ENCODE assay signal across 9 mouse cellular contexts in the genomic region with DNA sequence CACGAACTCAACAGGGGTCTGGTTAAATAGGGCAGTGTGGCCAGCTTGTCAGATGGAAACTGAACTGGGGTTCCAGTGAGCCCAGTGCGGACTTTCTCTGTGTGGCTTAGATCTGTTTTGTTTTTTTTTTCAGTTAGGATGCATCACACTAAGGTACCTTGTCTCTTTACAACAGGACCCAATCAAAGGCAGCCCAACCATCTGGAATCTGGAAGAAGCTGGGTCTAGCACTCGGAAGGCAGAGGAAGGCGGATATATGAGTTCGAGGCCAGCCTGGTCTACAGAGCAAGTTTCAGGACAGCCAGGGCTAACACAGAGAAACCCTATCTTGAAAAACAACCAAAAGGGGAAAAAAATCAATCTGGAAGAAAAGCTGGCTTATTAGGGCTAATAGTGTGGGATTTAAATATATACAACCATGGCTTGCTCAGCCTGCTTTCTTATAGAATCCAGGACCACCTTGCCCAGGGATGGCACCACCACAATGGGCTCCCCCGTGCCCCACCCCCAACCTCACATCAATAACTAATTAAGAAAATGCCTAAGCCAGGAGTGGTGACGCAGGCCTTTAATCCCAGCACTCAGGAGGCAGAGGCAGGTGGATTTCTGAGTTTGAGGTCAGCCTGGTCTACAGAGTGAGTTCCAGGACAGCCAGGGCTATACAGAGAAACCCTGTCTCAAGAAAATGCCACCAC. TPM values are rescaled to one million over a fixed set of nuclear protein-coding genes. Genes with fewer than 3 reads are reported as not detected.
A peak's percentile ranks its signal among the peaks of the same experiment; 100 is the strongest.
DNase-seq lines count a peak whose midpoint lies in the region; ATAC-seq and TF ChIP-seq lines count a peak whose summit lies in the region.
"Had no signal": no experiment of that assay in that cellular context is flagged by ENCODE, and none has a peak within 500 bp of the region (broad histone marks: within the 10 kb centered on the region; RNA-seq: fewer than 3 reads in every experiment).

No protein-coding gene starts in this region.

- no peak for TF ChIP-seq CTCF in heart, postnatal 0 days (IDR thresholded peaks at IDR 0.05; ENCODE audit: low read depth)

- H3K4me1 ChIP-seq in ES-E14 (ENCODE audit: control insufficient read depth in 2 of 2, insufficient read depth in 2 of 2, low read length in 2 of 2, poor library complexity in 1 of 2) = peaks cover 0 to 12% of the 10 kb centered on the region in 2 experiments; a peak in 2 of 4 replicates
- H3K4me1 ChIP-seq in heart, postnatal 0 days (ENCODE audit: control insufficient read depth, insufficient read depth) = peaks cover 10% of the 10 kb centered on the region

- no peak for TF ChIP-seq EP300 in heart, postnatal 0 days (IDR thresholded peaks at IDR 0.05; ENCODE audit: low read depth)

- peak overlapping the region; percentile 58 for H3K4me2 ChIP-seq in heart, postnatal 0 days (ENCODE audit: low read depth, low read length)

- ATAC-seq in heart, postnatal 0 days (ENCODE audit: insufficient read depth, low read depth) = no peak

- no peaks in the 10 kb centered on the region for H3K27me3 ChIP-seq in heart, postnatal 0 days (ENCODE audit: control insufficient read depth, insufficient read depth, low read length)

- H3K79me2 ChIP-seq in macrophage (ENCODE audit: inconsistent target) = peaks cover 30% of the 10 kb centered on the region

- H3K36me3 ChIP-seq in ES-E14 (ENCODE audit: control insufficient read depth, insufficient read depth, low read length, poor library complexity, severe bottlenecking) (peaks cover 9% of the 10 kb centered on the region), macrophage (ENCODE audit: inconsistent target) (peaks cover 4% of the 10 kb centered on the region; the same call in 1 of the 2 replicates)
- H3K36me3 ChIP-seq in heart, postnatal 0 days (replicated peaks; ENCODE audit: control insufficient read depth, insufficient read depth, low read length) = peaks cover 9% of the 10 kb centered on the region

- 78% methylated on average over 7 of the region's 7 CpGs for WGBS in heart, postnatal 0 days
- 83% methylated on average over 7 of the region's 7 CpGs for WGBS in macrophage (ENCODE audit: missing documents)

- peak; percentile 91 for DNase-seq in heart, adult 11 months
- DNase-seq in heart, adult 18-20 months = no peak
- DNase-seq in ES-E14 (ENCODE audit: low read depth, low spot score) = no peak
- DNase-seq in heart, postnatal 0 days (ENCODE audit: low spot score) = no peak
- no peak for DNase-seq in thymus, postnatal 25 days
- no peak for DNase-seq in thymus, adult 18-20 months
- DNase-seq in left cerebral cortex, adult 9 months (ENCODE audit: low spot score in 2 of 2) = no peak

- H3K27ac ChIP-seq in ES-E14 (ENCODE audit: insufficient read depth, low read depth, low read length, poor library complexity, severe bottlenecking) = peak overlapping the region; percentile 99; the same call in 1 of the 2 replicates
- H3K27ac ChIP-seq in heart, postnatal 0 days (ENCODE audit: low read depth) = peak overlapping the region; percentile 84
- peak overlapping the region; percentile 95 for H3K27ac ChIP-seq in macrophage

- H3K4me3 ChIP-seq in ES-E14 (ENCODE audit: insufficient read depth in 1 of 2, low read depth in 1 of 2, low read length in 2 of 2, poor library complexity in 1 of 2, severe bottlenecking in 1 of 2) (peak overlapping the region; percentile 26 to 55), macrophage (ENCODE audit: inconsistent target) (no peak overlapping the region; the same call in 1 of the 2 replicates)
- peak overlapping the region; percentile 44; the same call in 1 of the 2 replicates for H3K4me3 ChIP-seq in heart, postnatal 0 days (ENCODE audit: low read depth, low read length)

- no peaks in the 10 kb centered on the region for H3K9me3 ChIP-seq in ES-E14 (ENCODE audit: control insufficient read depth, insufficient read depth, low read depth, low read length)
- H3K9me3 ChIP-seq in heart, postnatal 0 days (replicated peaks; ENCODE audit: control insufficient read depth, low read length) = no peaks in the 10 kb centered on the region

- in situ Hi-C loops in ES-E14 (cut with MboI; ENCODE audit: low sequenced_read_pairs in 2 of 2, unreplicated experiment in 2 of 2) = no loop called here

- H3K9ac ChIP-seq in ES-E14 (ENCODE audit: insufficient read depth, low read depth, low read length, poor library complexity, severe bottlenecking) = peak overlapping the region; percentile 43; the same call in 1 of the 2 replicates
- H3K9ac ChIP-seq in heart, postnatal 0 days (replicated peaks; ENCODE audit: low read depth, low read length) = no peak overlapping the region; the same call in 1 of the 2 replicates

TF ChIP-seq in ES-E14, 5 proteins besides CTCF, POLR2A, EP300 and RAD21:
- TF ChIP-seq ZC3H11A (IDR thresholded peaks at IDR 0.05; ENCODE audit: borderline replicate concordance, low read depth, low read length) = no peak
- no peak for TF ChIP-seq ZNF384 (IDR thresholded peaks at IDR 0.05; ENCODE audit: low read depth, low read length)
- TF ChIP-seq MAFK (IDR thresholded peaks at IDR 0.05; ENCODE audit: insufficient read depth, low read depth, low read length) = no peak
- no peak for TF ChIP-seq HCFC1 (IDR thresholded peaks at IDR 0.05; ENCODE audit: borderline replicate concordance, insufficient read depth, low read length)
- no peak for TF ChIP-seq CHD2 (IDR thresholded peaks at IDR 0.05; ENCODE audit: low read depth, low read length)

RNA-seq across cellular contexts. Expression of a gene that starts 1.9 kb away (rescaled TPM):
- 1 to 10 TPM; 2.7 to 3.0 TPM for total RNA-seq in heart, adult 18-20 months (2021)
- total RNA-seq in ES-E14 (2012; rRNA removed) = 6.3 and 10.1 TPM in 2 replicates
- 5.9 and 17.6 TPM in 2 replicates for total RNA-seq in heart, postnatal 0 days (2014; rRNA removed; ENCODE audit: low replicate concordance)
- polyA plus RNA-seq in heart, postnatal 0 days (2015; fragmentation: Nextera tagmentation; extraction: Ambion mirVana) = 7.0 and 7.7 TPM in 2 replicates
- 10 to 100 TPM in 16 of 26 experiments, 1 to 10 TPM in 10; 3.8 to 57.7 (median 13.4) TPM for total RNA-seq in macrophage (2018; cell fraction: chromatin; rRNA removed)
- total RNA-seq in macrophage (2018; cell fraction: cytosol; rRNA removed) = 10 to 100 TPM; 13.6 to 65.5 (median 43.0) TPM
- 10 to 100 TPM in 24 of 26 experiments, 1 to 10 TPM in 2; 7.9 to 47.7 (median 21.7) TPM for total RNA-seq in macrophage (2018; cell fraction: nucleus; rRNA removed)
- polyA plus RNA-seq in macrophage (2018) = 24.2 to 48.9 TPM (median 43.2 TPM) in 3 replicates

RNA-seq across cellular contexts. Expression of a gene that starts 7.5 kb away (rescaled TPM):
- total RNA-seq in heart, adult 18-20 months (2021) = 1,000 to 10,000 TPM in 1 of 2 experiments, 100 to 1,000 TPM in 1; 897 to 1,017 TPM
- 306 and 404 TPM in 2 replicates for total RNA-seq in ES-E14 (2012; rRNA removed)
- total RNA-seq in heart, postnatal 0 days (2014; rRNA removed; ENCODE audit: low replicate concordance) = 1,544 and 1,648 TPM in 2 replicates
- 1,138 and 1,142 TPM in 2 replicates for polyA plus RNA-seq in heart, postnatal 0 days (2015; fragmentation: Nextera tagmentation; extraction: Ambion mirVana)
- 100 to 1,000 TPM in 1 of 26 experiments, 10 to 100 TPM in 25; 11.1 to 110 (median 37.3) TPM for total RNA-seq in macrophage (2018; cell fraction: chromatin; rRNA removed)
- total RNA-seq in macrophage (2018; cell fraction: cytosol; rRNA removed) = 100 to 1,000 TPM; 189 to 306 (median 240) TPM
- 100 to 1,000 TPM in 2 of 26 experiments, 10 to 100 TPM in 24; 37.9 to 113 (median 59.9) TPM for total RNA-seq in macrophage (2018; cell fraction: nucleus; rRNA removed)
- 195 to 347 TPM (median 203 TPM) in 3 replicates for polyA plus RNA-seq in macrophage (2018)

RNA-seq across cellular contexts. Expression of a gene that starts 22.7 kb away (rescaled TPM):
- total RNA-seq in heart, adult 18-20 months (2021) = 10 to 100 TPM; 74.6 to 78.6 TPM
- 149 and 150 TPM in 2 replicates for total RNA-seq in ES-E14 (2012; rRNA removed)
- 92.2 and 126 TPM in 2 replicates for total RNA-seq in heart, postnatal 0 days (2014; rRNA removed; ENCODE audit: low replicate concordance)
- polyA plus RNA-seq in heart, postnatal 0 days (2015; fragmentation: Nextera tagmentation; extraction: Ambion mirVana) = 66.4 and 73.5 TPM in 2 replicates
- 100 to 1,000 TPM in 20 of 26 experiments, 10 to 100 TPM in 6; 66.7 to 281 (median 189) TPM for total RNA-seq in macrophage (2018; cell fraction: chromatin; rRNA removed)
- total RNA-seq in macrophage (2018; cell fraction: cytosol; rRNA removed) = 10 to 100 TPM; 48.4 to 91.4 (median 73.8) TPM
- 100 to 1,000 TPM in 14 of 26 experiments, 10 to 100 TPM in 12; 56.7 to 205 (median 107) TPM for total RNA-seq in macrophage (2018; cell fraction: nucleus; rRNA removed)
- polyA plus RNA-seq in macrophage (2018) = 61.4 to 91.7 TPM (median 71.1 TPM) in 3 replicates

RNA-seq across cellular contexts. Expression of a gene that starts 22.8 kb away (rescaled TPM):
- under 1 TPM; 0.54 to 0.55 TPM for total RNA-seq in heart, adult 18-20 months (2021)
- total RNA-seq in ES-E14 (2012; rRNA removed) = 128 and 137 TPM in 2 replicates
- 95.9 and 127 TPM in 2 replicates for total RNA-seq in heart, postnatal 0 days (2014; rRNA removed; ENCODE audit: low replicate concordance)
- polyA plus RNA-seq in heart, postnatal 0 days (2015; fragmentation: Nextera tagmentation; extraction: Ambion mirVana) = 51.6 and 52.9 TPM in 2 replicates
- 10 to 100 TPM in 2 of 26 experiments, 1 to 10 TPM in 18, under 1 TPM in 6; 0.40 to 17.0 (median 2.5) TPM for total RNA-seq in macrophage (2018; cell fraction: chromatin; rRNA removed)
- total RNA-seq in macrophage (2018; cell fraction: cytosol; rRNA removed) = 10 to 100 TPM in 2 of 26 experiments, 1 to 10 TPM in 24; 1.4 to 11.8 (median 3.6) TPM
- total RNA-seq in macrophage (2018; cell fraction: nucleus; rRNA removed) = 10 to 100 TPM in 1 of 26 experiments, 1 to 10 TPM in 23, under 1 TPM in 2; 0.63 to 19.1 (median 3.1) TPM
- 3.2 to 22.0 TPM (median 8.6 TPM) in 3 replicates for polyA plus RNA-seq in macrophage (2018)

RNA-seq across cellular contexts. Expression of a gene that starts 27.1 kb away (rescaled TPM):
- under 1 TPM; 0.55 to 0.82 TPM for total RNA-seq in heart, adult 18-20 months (2021)
- total RNA-seq in ES-E14 (2012; rRNA removed) = 0.37 TPM in 1 of 2 replicates, not detected in the other
- not detected in 2 replicates for total RNA-seq in heart, postnatal 0 days (2014; rRNA removed; ENCODE audit: low replicate concordance)
- 0.95 TPM in 1 of 2 replicates, not detected in the other for polyA plus RNA-seq in heart, postnatal 0 days (2015; fragmentation: Nextera tagmentation; extraction: Ambion mirVana)
- not detected for total RNA-seq in macrophage (2018; cell fraction: chromatin; rRNA removed)
- not detected for total RNA-seq in macrophage (2018; cell fraction: cytosol; rRNA removed)
- under 1 TPM in 1 of 26 experiments, not detected in 25; 0.48 TPM for total RNA-seq in macrophage (2018; cell fraction: nucleus; rRNA removed)
- polyA plus RNA-seq in macrophage (2018) = not detected in 3 replicates
- total RNA-seq: common myeloid progenitor, adult 5-6 weeks had no signal
